Mouse (Mus musculus) kidney, postnatal 0 days (tissue): ENCODE measurements around the gene Fkbp1b. TPM values are rescaled to one million over a fixed set of nuclear protein-coding genes. Genes with fewer than 3 reads are reported as not detected.

ENCODE experiments used
- ATAC-seq: fragments of 200-750 bp; cut with Nextera tagmentation; replicated peaks from 2 replicates; pipeline ENCODE4 v1.8.0; 2017; ENCODE audit warnings: low read depth, moderate number of reproducible peaks, moderate TSS enrichment, moderate library complexity; ENCODE audit not compliant: low FRiP score
- DNase-seq: peaks from one replicate; pipeline ENCODE4 v3.0.0-alpha.2; 2016; ENCODE audit warnings: low spot score
- H3K27ac ChIP-seq: fragments of 300-500 bp; sonication (generic); 2 replicates; pipeline ENCODE4 v1.5.1; 2014; ENCODE audit warnings: mild to moderate bottlenecking
- H3K27me3 ChIP-seq: fragments of 300-500 bp; sonication (generic); 2 replicates; pipeline ENCODE4 v1.6.1; 2014; ENCODE audit warnings: low read length, mixed read lengths; ENCODE audit not compliant: insufficient read depth
- H3K36me3 ChIP-seq: fragments of 300-500 bp; sonication (generic); 2 replicates; pipeline ENCODE4 v1.6.1; 2014; ENCODE audit warnings: low read length, mixed read lengths; ENCODE audit not compliant: insufficient read depth
- H3K4me1 ChIP-seq: fragments of 300-500 bp; sonication (generic); replicated peaks from 2 replicates; pipeline ENCODE4 v1.6.1; 2014; ENCODE audit warnings: antibody characterized with exemption, low read length, mixed read lengths; ENCODE audit not compliant: insufficient read depth
- H3K4me2 ChIP-seq: fragments of 300-500 bp; sonication (generic); 2 replicates; pipeline ENCODE4 v1.6.1; 2014; ENCODE audit warnings: mild to moderate bottlenecking, low read length, moderate library complexity, mixed read lengths
- H3K4me3 ChIP-seq: fragments of 300-500 bp; sonication (generic); replicated peaks from 2 replicates; pipeline ENCODE4 v1.5.1; 2014; ENCODE audit warnings: low read depth, low read length
- H3K9ac ChIP-seq: fragments of 300-500 bp; sonication (generic); 2 replicates; pipeline ENCODE4 v1.6.1; 2014; ENCODE audit warnings: low read depth, low read length
- H3K9me3 ChIP-seq: fragments of 300-500 bp; sonication (generic); replicated peaks from 2 replicates; pipeline ENCODE4 v1.6.1; 2016; ENCODE audit warnings: low read length, inconsistent platforms, mixed read lengths
- CTCF ChIP-seq: IDR thresholded peaks from 2 replicates; pipeline ENCODE4 v1.5.1; 2016; ENCODE audit warnings: antibody characterized with exemption, low read depth, mild to moderate bottlenecking, moderate library complexity
- WGBS: fragments of 180-500 bp; shearing (Covaris S2); extraction: QIAGEN DNeasy Blood & Tissue Kit; methylation state at CpG from one replicate; pipeline ENCODE4 v1.1.7; 2014; 5-methylcytosine and 5-hydroxymethylcytosine counted together
- polyA plus RNA-seq: library from polyadenylated mRNA; unstranded; fragments of >200 nt; fragmentation: Nextera tagmentation; extraction: Ambion mirVana; gene quantifications from 2 replicates; pipeline ENCODE4 v1.2.1, GENCODE M21; 2015

Gene Fkbp1b
- polyA plus RNA-seq, 1 experiment from 2014 or later: 8.8 TPM

- no peak for DNase-seq
- H3K27me3 ChIP-seq: no peaks in the 10 kb centered on the region
These were observed 37.7 kb upstream of the Fkbp1b start for GRCm38 (mm10) chr12:4879048-4879447.

GRCm38 (mm10) chr12:4878296-4878783 lies 36.9 kb upstream of the Fkbp1b start:
- H3K9me3 ChIP-seq: no peaks in the 10 kb centered on the region

More at GRCm38 (mm10) chr12:4879048-4879447, 37.7 kb upstream of the Fkbp1b start:
- H3K4me2 ChIP-seq: no peak overlapping the region
- no peak overlapping the region for H3K4me3 ChIP-seq
- H3K27ac ChIP-seq: no peak overlapping the region
- 95% methylated on average over 5 of the region's 5 CpGs for WGBS
- no peaks in the 10 kb centered on the region for H3K9me3 ChIP-seq
- 0 out of 2 replicates have a peak, but pooled peaks cover 6% of the 10 kb centered on the region for H3K36me3 ChIP-seq
- 0 out of 2 replicates have a peak, but pooled peaks cover 5% of the 10 kb centered on the region for H3K4me1 ChIP-seq
- no peak overlapping the region for H3K9ac ChIP-seq
- ATAC-seq: no peak
- no peak; the same call in 1 of the 2 replicates for TF ChIP-seq CTCF

GRCm38 (mm10) chr12:4875623-4876022 lies 34.2 kb upstream of the Fkbp1b start:
- no peak for DNase-seq
- 85% methylated on average over 8 of the region's 8 CpGs for WGBS
- no peak overlapping the region for H3K27ac ChIP-seq
- no peak overlapping the region for H3K4me2 ChIP-seq
- no peak for TF ChIP-seq CTCF
- 0 out of 2 replicates have a peak, but pooled peaks cover 5% of the 10 kb centered on the region for H3K4me1 ChIP-seq
- H3K9me3 ChIP-seq: no peaks in the 10 kb centered on the region
- H3K9ac ChIP-seq: no peak overlapping the region
- no peaks in the 10 kb centered on the region for H3K27me3 ChIP-seq
- ATAC-seq: no peak
- 0 out of 2 replicates have a peak, but pooled peaks cover 6% of the 10 kb centered on the region for H3K36me3 ChIP-seq
- no peak overlapping the region for H3K4me3 ChIP-seq

More at GRCm38 (mm10) chr12:4878296-4878783, 36.9 kb upstream of the Fkbp1b start:
- no peak for DNase-seq
- Histone ChIP-seq H3K9ac (no peak overlapping the region), H3K4me2 (no peak overlapping the region), H3K36me3 (0 out of 2 replicates have a peak, but pooled peaks cover 6% of the 10 kb centered on the region), H3K27ac (no peak overlapping the region), H3K4me1 (0 out of 2 replicates have a peak, but pooled peaks cover 5% of the 10 kb centered on the region), H3K4me3 (no peak overlapping the region), H3K27me3 (no peaks in the 10 kb centered on the region)
- WGBS: 82% methylated on average over 9 of the region's 9 CpGs
- no peak for ATAC-seq
- TF ChIP-seq CTCF: no peak

GRCm38 (mm10) chr12:4874161-4874927 lies 33.0 kb upstream of the Fkbp1b start, which contains the start of gene Mfsd2b:
Gene Mfsd2b (minus strand): TSS chr12:4874359.
- peak within 1 kb of the TSS; percentile 65 for H3K4me2 ChIP-seq
- 0 out of 2 replicates have a peak within 1 kb of the TSS, but pooled peaks have one; percentile 20 for H3K9ac ChIP-seq
- no peak within 1 kb of the TSS for H3K27ac ChIP-seq
- ATAC-seq (peak; percentile 86), DNase-seq (peak; percentile 77)
- peak within 1 kb of the TSS; percentile 30 for H3K4me3 ChIP-seq
- no peaks in the 10 kb centered on the region for H3K9me3 ChIP-seq
- H3K36me3 ChIP-seq: no peaks in the 10 kb centered on the region
- no peak for TF ChIP-seq CTCF
- 0 out of 2 replicates have a peak, but pooled peaks cover 5% of the 10 kb centered on the region for H3K4me1 ChIP-seq
- no peaks in the 10 kb centered on the region for H3K27me3 ChIP-seq
- 2% methylated on average over 24 of the region's 24 CpGs for WGBS

GRCm38 (mm10) chr12:4873531-4873930 lies 32.1 kb upstream of the Fkbp1b start:
- H3K9me3 ChIP-seq: no peaks in the 10 kb centered on the region
- no peak overlapping the region for H3K4me2 ChIP-seq
- no peak for DNase-seq
- no peak overlapping the region for H3K9ac ChIP-seq
- no peaks in the 10 kb centered on the region for H3K27me3 ChIP-seq
- 82% methylated on average over 6 of the region's 6 CpGs for WGBS
- H3K27ac ChIP-seq: no peak overlapping the region
- ATAC-seq: no peak
- H3K4me1 ChIP-seq: 0 out of 2 replicates have a peak, but pooled peaks cover 5% of the 10 kb centered on the region
- no peak overlapping the region for H3K4me3 ChIP-seq
- H3K36me3 ChIP-seq: no peaks in the 10 kb centered on the region
- no peak for TF ChIP-seq CTCF

GRCm38 (mm10) chr12:4872983-4873477 lies 31.6 kb upstream of the Fkbp1b start:
- Histone ChIP-seq H3K9me3 (no peaks in the 10 kb centered on the region), H3K4me2 (no peak overlapping the region), H3K4me1 (0 out of 2 replicates have a peak, but pooled peaks cover 5% of the 10 kb centered on the region), H3K27ac (no peak overlapping the region), H3K9ac (no peak overlapping the region), H3K36me3 (no peaks in the 10 kb centered on the region), H3K27me3 (no peaks in the 10 kb centered on the region), H3K4me3 (no peak overlapping the region)
- ATAC-seq (no peak), DNase-seq (no peak)
- 76% methylated on average over 5 of the region's 5 CpGs for WGBS
- no peak for TF ChIP-seq CTCF
